Mouse (Mus musculus) kidney, adult 2 months (tissue): ENCODE results near the gene Abtb1. TPM values are rescaled to one million over a fixed set of nuclear protein-coding genes. Genes with fewer than 3 reads are reported as not detected.

Source experiments
- DNase-seq: peaks from one replicate; pipeline ENCODE4 v3.0.0; 2021
- H3K27ac ChIP-seq: fragments of 200-500 bp; 2 replicates; pipeline ENCODE4 v1.5.1; 2012; ENCODE audit warnings: low read depth, low read length, control low read depth, inconsistent platforms; ENCODE audit not compliant: insufficient read depth
- H3K27me3 ChIP-seq: fragments of 200-500 bp; replicated peaks from 2 replicates; pipeline ENCODE4 v1.6.1; 2012; ENCODE audit warnings: mild to moderate bottlenecking, moderate library complexity, low read length, inconsistent platforms; ENCODE audit not compliant: control insufficient read depth, insufficient read depth
- H3K36me3 ChIP-seq: fragments of 200-500 bp; 2 replicates; pipeline ENCODE4 v1.6.1; 2012; ENCODE audit warnings: mild to moderate bottlenecking, moderate library complexity, low read length, inconsistent platforms; ENCODE audit not compliant: control insufficient read depth, insufficient read depth
- H3K4me1 ChIP-seq: fragments of 200-500 bp; 2 replicates; pipeline ENCODE4 v1.6.1; 2011; ENCODE audit warnings: low read length; ENCODE audit not compliant: control insufficient read depth, insufficient read depth
- H3K4me3 ChIP-seq: fragments of 200-500 bp; 2 replicates; pipeline ENCODE4 v1.5.1; 2011; ENCODE audit warnings: mild to moderate bottlenecking, low read depth, low read length, control low read depth; ENCODE audit not compliant: insufficient read depth
- CTCF ChIP-seq: fragments of 200-500 bp; conservative IDR thresholded peaks from 2 replicates; pipeline ENCODE4 v1.5.1; 2011; ENCODE audit warnings: low read depth, mild to moderate bottlenecking, control low read depth, low read length, moderate library complexity, mixed read lengths; ENCODE audit not compliant: insufficient read depth, insufficient read length
- POLR2A ChIP-seq: fragments of 200-500 bp; IDR thresholded peaks from one replicate; pipeline ENCODE4 v1.6.1; 2011; ENCODE audit warnings: low read depth, low read length, control low read depth
- WGBS: fragments of 180-500 bp; shearing (Covaris S2); methylation state at CpG from one replicate; pipeline ENCODE4 v1.1.7; 2018; 5-methylcytosine and 5-hydroxymethylcytosine counted together
- polyA plus RNA-seq: library from polyadenylated mRNA; depleted of rRNA; stranded (reverse); fragments of >200 nt; gene quantifications from 2 replicates; pipeline ENCODE4 v1.2.3, GENCODE M21; 2012

The Abtb1 gene
- polyA plus RNA-seq, 1 experiment: 52.8 TPM

GRCm38 (mm10) chr6:88803051-88803450 lies 38.7 kb downstream of the Abtb1 start:
- DNase-seq: no peak
- 84% methylated on average over 7 of the region's 7 CpGs for WGBS
- no peaks in the 10 kb centered on the region for H3K4me1 ChIP-seq
- no peak overlapping the region for H3K27ac ChIP-seq
- H3K4me3 ChIP-seq: no peak overlapping the region
- TF ChIP-seq POLR2A (no peak), CTCF (no peak)
- H3K36me3 ChIP-seq: no peaks in the 10 kb centered on the region
- H3K27me3 ChIP-seq: no peaks in the 10 kb centered on the region

- Histone ChIP-seq H3K4me1 (no peaks in the 10 kb centered on the region), H3K36me3 (no peaks in the 10 kb centered on the region), H3K27me3 (no peaks in the 10 kb centered on the region), H3K27ac (no peak overlapping the region), H3K4me3 (no peak overlapping the region)
- WGBS: 69% methylated on average over 3 of the region's 3 CpGs
- TF ChIP-seq CTCF (no peak), POLR2A (no peak)
- no peak for DNase-seq
Observed at GRCm38 (mm10) chr6:88800735-88801134, 41.0 kb downstream of the Abtb1 start.

GRCm38 (mm10) chr6:88800191-88800590 lies 41.6 kb downstream of the Abtb1 start:
- no peaks in the 10 kb centered on the region for H3K36me3 ChIP-seq
- TF ChIP-seq CTCF: no peak
- no peak overlapping the region for H3K27ac ChIP-seq
- no peaks in the 10 kb centered on the region for H3K27me3 ChIP-seq
- 86% methylated on average over 7 of the region's 7 CpGs for WGBS
- H3K4me3 ChIP-seq: no peak overlapping the region
- H3K4me1 ChIP-seq: no peaks in the 10 kb centered on the region
- DNase-seq: no peak

- H3K27ac ChIP-seq: no peak overlapping the region
- 49% methylated on average over 14 of the region's 14 CpGs for whole genome bisulfite sequencing
- peak; percentile 36 for DNase-seq
Observed at GRCm38 (mm10) chr6:88794561-88794971, 47.2 kb downstream of the Abtb1 start.

GRCm38 (mm10) chr6:88793872-88794271 lies 47.9 kb downstream of the Abtb1 start:
- WGBS: 90% methylated on average over 13 of the region's 13 CpGs
- TF ChIP-seq CTCF: no peak
- no peak for TF ChIP-seq POLR2A
- H3K36me3 ChIP-seq: no peaks in the 10 kb centered on the region

More at GRCm38 (mm10) chr6:88794561-88794971, 47.2 kb downstream of the Abtb1 start:
- TF ChIP-seq CTCF: no peak
- TF ChIP-seq POLR2A: no peak
- Histone ChIP-seq H3K36me3 (no peaks in the 10 kb centered on the region), H3K4me3 (no peak overlapping the region), H3K4me1 (peaks cover 7% of the 10 kb centered on the region; the same call in 1 of the 2 replicates), H3K27me3 (no peaks in the 10 kb centered on the region)

GRCm38 (mm10) chr6:88793243-88793642 lies 48.5 kb downstream of the Abtb1 start:
- H3K36me3 ChIP-seq: no peaks in the 10 kb centered on the region
- DNase-seq: no peak
- H3K27me3 ChIP-seq: no peaks in the 10 kb centered on the region
- 67% methylated on average over 2 of the region's 2 CpGs for WGBS
- TF ChIP-seq CTCF (no peak), POLR2A (no peak)
- H3K4me1 ChIP-seq: peaks cover 7% of the 10 kb centered on the region; the same call in 1 of the 2 replicates
- no peak overlapping the region for H3K27ac ChIP-seq
- H3K4me3 ChIP-seq: no peak overlapping the region

More at GRCm38 (mm10) chr6:88793872-88794271, 47.9 kb downstream of the Abtb1 start:
- Histone ChIP-seq H3K4me1 (peaks cover 7% of the 10 kb centered on the region; the same call in 1 of the 2 replicates), H3K27ac (no peak overlapping the region), H3K27me3 (no peaks in the 10 kb centered on the region), H3K4me3 (no peak overlapping the region)
- DNase-seq: no peak

- Histone ChIP-seq H3K36me3 (no peaks in the 10 kb centered on the region), H3K4me1 (peaks cover 7% of the 10 kb centered on the region; the same call in 1 of the 2 replicates), H3K27me3 (no peaks in the 10 kb centered on the region), H3K27ac (peak overlapping the region; percentile 15; the same call in 1 of the 2 replicates), H3K4me3 (no peak overlapping the region)
- peak; percentile 79 for DNase-seq
- TF ChIP-seq POLR2A (no peak), CTCF (no peak)
- 40% methylated on average over 7 of the region's 7 CpGs for WGBS
Observed at GRCm38 (mm10) chr6:88792147-88792691, 49.6 kb downstream of the Abtb1 start.
